Mouse (Mus musculus): Measurements from ENCODE around the gene Nisch.

DNA sequence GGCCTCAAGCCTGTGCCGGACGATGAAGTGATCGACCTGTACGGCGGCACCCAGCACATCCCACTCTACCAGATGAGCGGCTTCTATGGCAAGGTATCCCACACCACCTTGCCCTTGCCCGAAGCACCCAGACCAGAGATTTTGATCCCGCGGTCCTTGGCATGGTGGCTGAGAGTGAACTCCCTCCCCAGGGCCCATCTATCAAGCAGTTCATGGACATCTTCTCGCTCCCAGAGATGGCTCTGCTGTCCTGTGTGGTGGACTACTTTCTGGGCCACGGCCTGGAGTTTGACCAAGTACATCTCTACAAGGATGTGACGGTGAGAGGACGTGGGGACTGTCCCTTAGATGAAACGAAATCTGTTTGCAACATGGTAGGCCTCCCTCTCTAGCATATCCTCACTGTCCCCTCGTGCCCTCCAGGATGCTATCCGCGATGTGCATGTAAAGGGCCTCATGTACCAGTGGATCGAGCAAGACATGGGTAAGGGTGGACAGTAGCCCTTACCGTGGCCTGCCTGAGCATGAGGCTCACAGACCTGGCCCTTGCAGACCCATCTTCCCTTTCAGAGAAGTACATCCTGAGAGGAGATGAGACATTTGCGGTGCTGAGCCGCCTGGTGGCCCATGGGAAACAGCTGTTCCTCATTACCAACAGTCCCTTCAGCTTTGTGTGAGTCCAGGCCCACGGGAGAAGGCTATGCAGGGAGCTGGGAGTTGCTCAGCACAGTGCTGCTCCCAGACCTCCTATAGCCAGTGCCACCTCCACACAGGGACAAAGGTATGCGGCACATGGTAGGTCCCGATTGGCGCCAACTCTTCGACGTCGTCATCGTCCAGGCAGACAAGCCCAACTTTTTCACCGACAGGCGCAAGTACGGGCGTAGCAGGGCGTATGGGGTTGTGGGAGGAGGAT lies 81.0 kb downstream of the Nisch start:
- TF ChIP-seq MAX (IDR thresholded peaks at IDR 0.05): no peak
- no peak for TF ChIP-seq CTCF (IDR thresholded peaks at IDR 0.05; ENCODE audit: control insufficient read depth, insufficient read depth, insufficient read length)
- no peak for TF ChIP-seq USF1 (IDR thresholded peaks at IDR 0.05; ENCODE audit: low read depth)
- TF ChIP-seq CEBPB (IDR thresholded peaks at IDR 0.05; ENCODE audit: low read depth): no peak
- no peak for TF ChIP-seq MYOD1 (IDR thresholded peaks at IDR 0.05; ENCODE audit: control insufficient read depth, insufficient read length, low read depth)
- no peak for TF ChIP-seq FOSL1 (IDR thresholded peaks at IDR 0.05; ENCODE audit: insufficient read depth, low read length, poor library complexity, severe bottlenecking)
- no peak for TF ChIP-seq MYOG (IDR thresholded peaks at IDR 0.05; ENCODE audit: control insufficient read depth, extremely low read depth, insufficient read length)
